Mouse (Mus musculus): ENCODE measurements around the gene Nynrin.

Nynrin gene

GRCm38 (mm10) chr14:55878316-55878940 is 24.6 kb downstream of the Nynrin start:
- DNase-seq (ENCODE audit: low spot score): no peak

- DNase-seq (ENCODE audit: low spot score): peak; percentile 70
These were observed 25.8 kb downstream of the Nynrin start for GRCm38 (mm10) chr14:55879623-55880022.

- no peak for DNase-seq (ENCODE audit: low spot score)
These were observed 27.2 kb downstream of the Nynrin start for GRCm38 (mm10) chr14:55880982-55881381.

- DNase-seq (ENCODE audit: low spot score): no peak
These were observed 28.4 kb downstream of the Nynrin start for GRCm38 (mm10) chr14:55882171-55882641.

- DNase-seq (ENCODE audit: low spot score): no peak
These were observed 29.4 kb downstream of the Nynrin start for GRCm38 (mm10) chr14:55883149-55883661.

GRCm38 (mm10) chr14:55883663-55884062 is 29.9 kb downstream of the Nynrin start:
- no peak for DNase-seq (ENCODE audit: low spot score)

GRCm38 (mm10) chr14:55884166-55884565 is 30.4 kb downstream of the Nynrin start, which contains the start of gene Cbln3:
TSS of gene Cbln3 (minus strand) at chr14:55884392.
- DNase-seq (ENCODE audit: low spot score): no peak

GRCm38 (mm10) chr14:55884713-55885113 is 30.9 kb downstream of the Nynrin start, which contains the start of gene Khnyn:
TSS of gene Khnyn (plus strand) at chr14:55884947.
- peak; percentile 50 for DNase-seq (ENCODE audit: low spot score)

GRCm38 (mm10) chr14:55885114-55885790 is 31.4 kb downstream of the Nynrin start:
- DNase-seq (ENCODE audit: low spot score): no peak

- DNase-seq (ENCODE audit: low spot score): no peak
These were observed 32.0 kb downstream of the Nynrin start for GRCm38 (mm10) chr14:55885791-55886271.

GRCm38 (mm10) chr14:55886571-55887382 is 33.0 kb downstream of the Nynrin start:
- no peak for DNase-seq (ENCODE audit: low spot score)

- DNase-seq (ENCODE audit: low spot score): no peak
These were observed 43.9 kb downstream of the Nynrin start for GRCm38 (mm10) chr14:55897671-55898070.

- no peak for DNase-seq (ENCODE audit: low spot score)
These were observed 45.1 kb downstream of the Nynrin start for GRCm38 (mm10) chr14:55898947-55899346.

- DNase-seq (ENCODE audit: low spot score): peak; percentile 31
These were observed 46.0 kb downstream of the Nynrin start, which contains the start of gene Sdr39u1 for GRCm38 (mm10) chr14:55899701-55900413. TSS of gene Sdr39u1 (minus strand) at chr14:55900293.

- DNase-seq (ENCODE audit: low spot score): no peak
These were observed 46.6 kb downstream of the Nynrin start for GRCm38 (mm10) chr14:55900414-55900755.

GRCm38 (mm10) chr14:55905518-55905917 is 51.7 kb downstream of the Nynrin start:
- DNase-seq (ENCODE audit: low spot score): no peak

GRCm38 (mm10) chr14:55913406-55913805 is 59.6 kb downstream of the Nynrin start:
- DNase-seq (ENCODE audit: low spot score): no peak

- DNase-seq (ENCODE audit: low spot score): peak; percentile 87
These were observed 64.7 kb downstream of the Nynrin start for GRCm38 (mm10) chr14:55918240-55919082.

GRCm38 (mm10) chr14:55922475-55923232 is 68.8 kb downstream of the Nynrin start:
- no peak for DNase-seq (ENCODE audit: low spot score)

Data from layer of hippocampus, adult 9-10 months (tissue).